9 mouse cellular contexts compared by ENCODE assay signal in the genomic region with DNA sequence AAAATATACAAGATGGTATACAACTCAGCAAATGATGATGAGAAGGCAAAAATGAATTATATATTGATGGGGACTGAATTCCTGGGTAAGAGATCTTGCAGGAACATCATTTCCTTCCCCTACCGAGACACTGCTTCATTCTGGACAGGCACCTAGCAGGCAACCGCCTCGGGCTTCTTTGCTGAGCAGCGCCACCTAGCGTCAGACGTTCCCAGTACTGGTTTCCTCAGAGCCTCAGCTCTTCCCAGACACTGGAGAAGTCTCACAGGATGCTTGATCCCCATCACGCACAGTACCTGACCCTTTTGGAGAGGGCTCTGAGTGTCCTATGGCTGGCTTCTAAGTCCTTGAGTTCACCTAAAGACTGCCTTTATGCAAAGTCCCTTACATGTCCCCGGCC.
DNase-seq lines count a peak whose midpoint lies in the region; ATAC-seq and TF ChIP-seq lines count a peak whose summit lies in the region.
"Had no signal": no experiment of that assay in that cellular context is flagged by ENCODE, and none has a peak within 500 bp of the region (broad histone marks: within the 10 kb centered on the region; RNA-seq: fewer than 3 reads in every experiment).

No protein-coding gene starts in this region.

- H3K4me1 ChIP-seq in bone marrow macrophage, adult 2 months (ENCODE audit: control insufficient read depth, insufficient read depth, low read length), result no peaks in the 10 kb centered on the region
- H3K4me1 ChIP-seq in liver, postnatal 0 days (ENCODE audit: insufficient read depth), result no peaks in the 10 kb centered on the region
- H3K4me1 ChIP-seq in neural tube, embryonic 14.5 days (ENCODE audit: control insufficient read depth, insufficient read depth, low read length), result no peaks in the 10 kb centered on the region
- H3K4me1 ChIP-seq: stomach, embryonic 15.5 days had no signal

- no peak overlapping the region for H3K27ac ChIP-seq in bone marrow macrophage, adult 2 months (ENCODE audit: insufficient read depth, low read depth, low read length)
- no peak overlapping the region for H3K27ac ChIP-seq in liver, postnatal 0 days (ENCODE audit: low read depth)
- no peak overlapping the region for H3K27ac ChIP-seq in neural tube, embryonic 14.5 days (ENCODE audit: low read depth, low read length)
- H3K27ac ChIP-seq: stomach, embryonic 15.5 days had no signal

- no peaks in the 10 kb centered on the region for H3K9me3 ChIP-seq in liver, postnatal 0 days (ENCODE audit: low read length)
- H3K9me3 ChIP-seq in neural tube, embryonic 14.5 days (ENCODE audit: control insufficient read depth, low read length), result no peaks in the 10 kb centered on the region
- H3K9me3 ChIP-seq: stomach, embryonic 15.5 days had no signal

- no peak overlapping the region for H3K9ac ChIP-seq in liver, postnatal 0 days (replicated peaks)
- no peak overlapping the region for H3K9ac ChIP-seq in neural tube, embryonic 14.5 days (replicated peaks; ENCODE audit: low read depth, low read length)
- H3K9ac ChIP-seq: stomach, embryonic 15.5 days had no signal

- DNase-seq in 416B (ENCODE audit: low read depth), result peak; percentile 48
- peak; percentile 15 for DNase-seq in fibroblast of lung, adult 2 months (ENCODE audit: low read depth)
- DNase-seq in heart, postnatal 14 days, result peak; percentile 85 to 91
- peak; percentile 80 to 93 for DNase-seq in kidney, postnatal 25 days
- peak; percentile 83 for DNase-seq in liver, postnatal 0 days
- DNase-seq in testis, postnatal 10 days (ENCODE audit: low spot score), result peak; percentile 95

- no peak overlapping the region for H3K4me3 ChIP-seq in bone marrow macrophage, adult 2 months (ENCODE audit: insufficient read depth, low read length)
- no peak overlapping the region for H3K4me3 ChIP-seq in liver, postnatal 0 days (ENCODE audit: low read depth, low read length)
- no peak overlapping the region for H3K4me3 ChIP-seq in neural tube, embryonic 14.5 days (ENCODE audit: low read depth, low read length)
- H3K4me3 ChIP-seq: stomach, embryonic 15.5 days had no signal

- H3K4me2 ChIP-seq in liver, postnatal 0 days (ENCODE audit: low read depth, low read length), result no peak overlapping the region
- H3K4me2 ChIP-seq in neural tube, embryonic 14.5 days (ENCODE audit: low read depth, low read length), result no peak overlapping the region
- H3K4me2 ChIP-seq: stomach, embryonic 15.5 days had no signal

- H3K27me3 ChIP-seq in liver, postnatal 0 days (ENCODE audit: insufficient read depth, low read length), result 0 out of 2 replicates have a peak, but pooled peaks cover 3% of the 10 kb centered on the region
- H3K27me3 ChIP-seq in neural tube, embryonic 14.5 days (ENCODE audit: control insufficient read depth, insufficient read depth, low read length), result no peaks in the 10 kb centered on the region
- H3K27me3 ChIP-seq: stomach, embryonic 15.5 days had no signal

- no peaks in the 10 kb centered on the region for H3K36me3 ChIP-seq in liver, postnatal 0 days (replicated peaks; ENCODE audit: insufficient read depth, low read length)
- H3K36me3 ChIP-seq in neural tube, embryonic 14.5 days (ENCODE audit: control insufficient read depth, insufficient read depth, low read length), result no peaks in the 10 kb centered on the region
- H3K36me3 ChIP-seq: stomach, embryonic 15.5 days had no signal

- WGBS in liver, postnatal 0 days (ENCODE audit: insufficient replicate concordance), result 15% methylated on average over 8 of the region's 8 CpGs
- 20% methylated on average over 8 of the region's 8 CpGs for WGBS in neural tube, embryonic 14.5 days

- ATAC-seq in liver, postnatal 0 days, result no peak; the same call in 1 of the 2 replicates
- peak; percentile 90 for ATAC-seq in neural tube, embryonic 14.5 days (ENCODE audit: low read depth)

- intact Hi-C loops in heart, postnatal 14 days (cut with DNase I), result loop anchor here (2.0 to 5.0 kb wide), 3 partner anchors 179 to 458 kb away; no protein-coding TSS in a partner anchor

- TF ChIP-seq EP300 in liver, postnatal 0 days (IDR thresholded peaks at IDR 0.05; ENCODE audit: low read depth), result no peak

- TF ChIP-seq CTCF in bone marrow macrophage, adult 2 months (IDR thresholded peaks at IDR 0.05; ENCODE audit: low read depth, low read length), result peak; percentile 84
- peak; percentile 84 for TF ChIP-seq CTCF in liver, postnatal 0 days (IDR thresholded peaks at IDR 0.05; ENCODE audit: low read depth)

- no peak for TF ChIP-seq POLR2A in bone marrow macrophage, adult 2 months (IDR thresholded peaks at IDR 0.05; ENCODE audit: borderline replicate concordance, low read depth, low read length)

Comparison
In these comparisons a context has a peak if more than half of its experiments do, and no peak if none do; other contexts are left out.
1. DNase-seq: peak in every context shown above with its lines; median percentile 95 in testis, postnatal 10 days; 88 in heart, postnatal 14 days; 86 in kidney, postnatal 25 days; 83 in liver, postnatal 0 days; 48 in 416B; 15 in fibroblast of lung, adult 2 months.